Mouse (Mus musculus) midbrain, embryonic 11.5 days (tissue): Measurements from ENCODE around the gene Tmprss12. TPM values are rescaled to one million over a fixed set of nuclear protein-coding genes. Genes with fewer than 3 reads are reported as not detected.
"Not testable (repeated sequence)": the region's sequence is repeated elsewhere in the genome, so short reads cannot be mapped to it uniquely, and the experiment has no call there.

Source experiments
- ATAC-seq: fragments of 200-750 bp; cut with Nextera tagmentation; 2 replicates; pipeline ENCODE4 v1.8.0; 2017; ENCODE audit warnings: moderate TSS enrichment, moderate library complexity; ENCODE audit not compliant: low FRiP score
- DNase-seq: peaks from one replicate; pipeline ENCODE4 v3.0.0; 2015; ENCODE audit warnings: low spot score; ENCODE audit errors: missing footprints
- H3K27ac ChIP-seq: fragments of 300-500 bp; sonication (generic); 2 replicates; pipeline ENCODE4 v1.5.1; 2014; ENCODE audit warnings: low read depth, low read length
- H3K27me3 ChIP-seq: fragments of 300-500 bp; sonication (generic); 2 replicates; pipeline ENCODE4 v1.6.1; 2014; ENCODE audit warnings: mild to moderate bottlenecking, low read length, moderate library complexity, mixed read lengths; ENCODE audit not compliant: control insufficient read depth, insufficient read depth
- H3K36me3 ChIP-seq: fragments of 300-500 bp; sonication (generic); 2 replicates; pipeline ENCODE4 v1.6.1; 2014; ENCODE audit warnings: mild to moderate bottlenecking, low read length, moderate library complexity, mixed read lengths; ENCODE audit not compliant: control insufficient read depth, insufficient read depth
- H3K4me1 ChIP-seq: fragments of 300-500 bp; sonication (generic); 2 replicates; pipeline ENCODE4 v1.6.1; 2014; ENCODE audit warnings: low read length; ENCODE audit not compliant: control insufficient read depth, insufficient read depth
- H3K4me2 ChIP-seq: fragments of 300-500 bp; sonication (generic); 2 replicates; pipeline ENCODE4 v1.6.1; 2014; ENCODE audit warnings: mild to moderate bottlenecking, moderate library complexity
- H3K4me3 ChIP-seq: fragments of 300-500 bp; sonication (generic); 2 replicates; pipeline ENCODE4 v1.5.1; 2014; ENCODE audit warnings: low read depth, low read length
- H3K9ac ChIP-seq: fragments of 300-500 bp; sonication (generic); 2 replicates; pipeline ENCODE4 v1.6.1; 2014; ENCODE audit warnings: low read length
- H3K9me3 ChIP-seq: fragments of 300-500 bp; sonication (generic); 2 replicates; pipeline ENCODE4 v1.6.1; 2016; ENCODE audit warnings: low read length; ENCODE audit not compliant: control insufficient read depth
- WGBS: fragments of 180-500 bp; shearing (Covaris S2); extraction: QIAGEN DNeasy Blood & Tissue Kit; methylation state at CpG from one replicate; pipeline ENCODE4 v1.1.7; 2014; 5-methylcytosine and 5-hydroxymethylcytosine counted together
- polyA plus RNA-seq: library from polyadenylated mRNA; unstranded; fragments of >200 nt; fragmentation: Nextera tagmentation; extraction: Ambion mirVana; gene quantifications from 2 replicates; pipeline ENCODE4 v1.2.1, GENCODE M21; 2014

Tmprss12 gene
- polyA plus RNA-seq, 1 experiment from 2014 or later, result 0.10 TPM

GRCm38 (mm10) chr15:100329336-100329735 lies 48.7 kb downstream of the Tmprss12 start:
- H3K9ac ChIP-seq, H3K36me3 ChIP-seq, H3K4me1 ChIP-seq, H3K9me3 ChIP-seq, DNase-seq, H3K27ac ChIP-seq, H3K4me2 ChIP-seq, H3K4me3 ChIP-seq, ATAC-seq, H3K27me3 ChIP-seq: not testable (repeated sequence)
- 86% methylated on average over 10 of the region's 10 CpGs for WGBS

GRCm38 (mm10) chr15:100330739-100331138 lies 50.1 kb downstream of the Tmprss12 start:
- no peak overlapping the region for H3K4me3 ChIP-seq
- no peak overlapping the region for H3K27ac ChIP-seq
- no peaks in the 10 kb centered on the region for H3K27me3 ChIP-seq
- DNase-seq, result no peak
- no peaks in the 10 kb centered on the region for H3K9me3 ChIP-seq
- H3K36me3 ChIP-seq, result no peaks in the 10 kb centered on the region
- WGBS, result 90% methylated on average over 7 of the region's 7 CpGs
- H3K4me2 ChIP-seq, result no peak overlapping the region
- H3K9ac ChIP-seq, result no peak overlapping the region
- H3K4me1 ChIP-seq, result no peaks in the 10 kb centered on the region
- ATAC-seq, result no peak

- not testable (repeated sequence) for H3K36me3 ChIP-seq, H3K27me3 ChIP-seq, DNase-seq, H3K4me3 ChIP-seq, H3K27ac ChIP-seq, H3K9me3 ChIP-seq, H3K4me1 ChIP-seq, H3K9ac ChIP-seq, H3K4me2 ChIP-seq, ATAC-seq
- 37% methylated on average over 2 of the region's 10 CpGs for WGBS
Measured at GRCm38 (mm10) chr15:100332077-100332961, 51.7 kb downstream of the Tmprss12 start.

GRCm38 (mm10) chr15:100334629-100335028 lies 54.0 kb downstream of the Tmprss12 start, which contains the start of gene Mettl7a3:
Gene Mettl7a3 (plus strand): TSS chr15:100334929.
- Histone ChIP-seq H3K36me3 (no peaks in the 10 kb centered on the region), H3K27me3 (no peaks in the 10 kb centered on the region), H3K4me2 (no peak within 1 kb of the TSS), H3K27ac (no peak within 1 kb of the TSS), H3K4me3 (no peak within 1 kb of the TSS), H3K4me1 (no peaks in the 10 kb centered on the region), H3K9me3 (no peaks in the 10 kb centered on the region), H3K9ac (no peak within 1 kb of the TSS)
- ATAC-seq (no peak), DNase-seq (no peak)
- 91% methylated on average over 10 of the region's 10 CpGs for WGBS

GRCm38 (mm10) chr15:100337328-100337727 lies 56.7 kb downstream of the Tmprss12 start:
- not testable (repeated sequence) for H3K9ac ChIP-seq, H3K27me3 ChIP-seq, DNase-seq, H3K4me1 ChIP-seq, H3K36me3 ChIP-seq, H3K27ac ChIP-seq, H3K9me3 ChIP-seq, H3K4me2 ChIP-seq, ATAC-seq, H3K4me3 ChIP-seq

- not testable (repeated sequence) for H3K9me3 ChIP-seq, H3K9ac ChIP-seq, H3K27ac ChIP-seq, H3K36me3 ChIP-seq, DNase-seq, H3K27me3 ChIP-seq, H3K4me2 ChIP-seq, H3K4me3 ChIP-seq, H3K4me1 ChIP-seq, ATAC-seq
- WGBS, result 36% methylated on average over 10 of the region's 10 CpGs
Measured at GRCm38 (mm10) chr15:100337847-100338246, 57.2 kb downstream of the Tmprss12 start.

- not testable (repeated sequence) for H3K9me3 ChIP-seq, H3K4me2 ChIP-seq, H3K27ac ChIP-seq, DNase-seq, H3K9ac ChIP-seq, H3K4me1 ChIP-seq, ATAC-seq, H3K4me3 ChIP-seq, H3K27me3 ChIP-seq, H3K36me3 ChIP-seq
- 79% methylated on average over 4 of the region's 5 CpGs for WGBS
Measured at GRCm38 (mm10) chr15:100341314-100341980, 60.8 kb downstream of the Tmprss12 start.
